Mouse (Mus musculus) heart, embryonic 10.5 days (tissue): ENCODE results near the gene Slc22a15. TPM values are rescaled to one million over a fixed set of nuclear protein-coding genes. Genes with fewer than 3 reads are reported as not detected.
"Not testable (repeated sequence)": the region's sequence is repeated elsewhere in the genome, so short reads cannot be mapped to it uniquely, and the experiment has no call there.

Experiments
- DNase-seq: peaks from one replicate; pipeline ENCODE4 v3.0.0-alpha.2; 2017; ENCODE audit warnings: low spot score
- H3K27ac ChIP-seq: fragments of 300-500 bp; sonication (generic); 2 replicates; pipeline ENCODE4 v1.5.1; 2016; ENCODE audit warnings: mild to moderate bottlenecking
- H3K27me3 ChIP-seq: fragments of 300-500 bp; sonication (generic); 2 replicates; pipeline ENCODE4 v1.6.1; 2016; ENCODE audit warnings: mild to moderate bottlenecking; ENCODE audit not compliant: poor library complexity, insufficient read depth, severe bottlenecking
- H3K36me3 ChIP-seq: fragments of 300-500 bp; sonication (generic); 2 replicates; pipeline ENCODE4 v1.6.1; 2016; ENCODE audit warnings: mild to moderate bottlenecking, moderate library complexity
- H3K4me1 ChIP-seq: fragments of 300-500 bp; sonication (generic); 2 replicates; pipeline ENCODE4 v1.6.1; 2016; ENCODE audit warnings: mild to moderate bottlenecking
- H3K4me3 ChIP-seq: fragments of 300-500 bp; sonication (generic); 2 replicates; pipeline ENCODE4 v1.5.1; 2016; ENCODE audit warnings: mild to moderate bottlenecking, moderate library complexity
- H3K9me3 ChIP-seq: fragments of 300-500 bp; sonication (generic); 2 replicates; pipeline ENCODE4 v1.6.1; 2016; ENCODE audit warnings: mild to moderate bottlenecking, moderate library complexity
- WGBS: fragments of 180-500 bp; shearing (Covaris S2); methylation state at CpG from one replicate; pipeline ENCODE4 v1.1.7; 2016; 5-methylcytosine and 5-hydroxymethylcytosine counted together
- polyA plus RNA-seq: library from polyadenylated mRNA; unstranded; fragments of >200 nt; fragmentation: Nextera tagmentation; extraction: Ambion mirVana; gene quantifications from 2 replicates; pipeline ENCODE4 v1.2.1, GENCODE M21; 2016

Slc22a15 gene
- polyA plus RNA-seq, 1 experiment from 2014 or later, result 4.1 TPM

DNA sequence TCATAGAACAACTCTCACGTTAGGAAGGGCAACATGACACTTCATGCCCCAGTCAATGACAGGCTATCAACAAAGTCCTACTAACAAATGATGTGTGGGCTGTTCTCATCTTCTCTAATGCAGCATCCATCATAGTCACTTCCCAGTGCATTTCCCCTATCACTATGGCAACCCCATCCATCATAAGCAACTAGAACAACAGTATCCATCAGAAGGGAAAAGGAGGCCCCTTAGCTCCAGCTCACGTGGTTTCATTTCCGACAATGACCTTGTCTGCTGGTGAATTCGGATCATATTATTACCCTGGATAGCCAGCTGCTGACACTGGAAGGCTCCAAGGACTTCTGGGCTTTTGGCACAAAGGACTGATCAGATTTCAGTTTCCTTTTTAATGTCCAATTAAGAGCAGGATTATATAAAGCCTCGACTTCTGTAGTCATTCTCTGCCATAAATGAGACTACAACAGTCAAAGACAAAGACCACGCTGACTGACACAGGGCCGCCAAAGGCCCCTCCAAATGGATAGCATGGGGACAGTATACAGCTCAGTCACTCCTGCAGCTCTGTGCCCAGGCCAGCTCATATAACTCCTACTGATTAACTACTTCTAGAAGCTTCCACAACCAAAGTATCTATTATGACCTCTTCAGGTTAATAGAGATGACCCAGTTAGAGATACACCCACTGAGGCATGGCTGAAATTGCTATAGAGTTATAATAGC is 81.7 kb downstream of the Slc22a15 start:
- DNase-seq, result no peak
- 76% methylated on average over 7 of the region's 7 CpGs for WGBS
- Histone ChIP-seq H3K4me3 (no peak overlapping the region), H3K4me1 (peaks cover 14% of the 10 kb centered on the region; the same call in 1 of the 2 replicates), H3K27me3 (no peaks in the 10 kb centered on the region), H3K27ac (no peak overlapping the region), H3K9me3 (no peaks in the 10 kb centered on the region), H3K36me3 (no peaks in the 10 kb centered on the region)

DNA sequence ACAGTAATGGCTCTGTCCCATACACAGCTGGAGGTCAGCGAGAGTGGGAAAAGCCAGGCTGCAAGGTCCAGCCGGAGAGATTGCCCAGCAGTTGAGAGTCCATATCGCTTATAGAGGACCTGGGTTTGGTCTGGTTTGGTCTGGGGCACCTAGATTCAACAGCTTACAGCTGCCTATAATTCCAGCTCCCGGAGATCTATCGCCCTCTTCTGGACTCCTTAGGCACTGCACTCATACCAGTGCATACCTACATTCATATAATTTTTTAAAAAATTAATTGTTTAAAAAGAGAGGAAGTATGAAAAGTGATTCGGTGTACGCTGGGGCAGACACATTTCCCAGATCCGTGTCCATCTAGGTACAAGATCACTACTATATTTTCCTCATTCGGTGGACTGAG is 84.9 kb downstream of the Slc22a15 start:
- Histone ChIP-seq H3K4me3 (no peak overlapping the region), H3K4me1 (peaks cover 36% of the 10 kb centered on the region), H3K9me3 (no peaks in the 10 kb centered on the region), H3K27me3 (no peaks in the 10 kb centered on the region), H3K36me3 (no peaks in the 10 kb centered on the region), H3K27ac (no peak overlapping the region)
- WGBS, result 80% methylated on average over 9 of the region's 9 CpGs
- no peak for DNase-seq

DNA sequence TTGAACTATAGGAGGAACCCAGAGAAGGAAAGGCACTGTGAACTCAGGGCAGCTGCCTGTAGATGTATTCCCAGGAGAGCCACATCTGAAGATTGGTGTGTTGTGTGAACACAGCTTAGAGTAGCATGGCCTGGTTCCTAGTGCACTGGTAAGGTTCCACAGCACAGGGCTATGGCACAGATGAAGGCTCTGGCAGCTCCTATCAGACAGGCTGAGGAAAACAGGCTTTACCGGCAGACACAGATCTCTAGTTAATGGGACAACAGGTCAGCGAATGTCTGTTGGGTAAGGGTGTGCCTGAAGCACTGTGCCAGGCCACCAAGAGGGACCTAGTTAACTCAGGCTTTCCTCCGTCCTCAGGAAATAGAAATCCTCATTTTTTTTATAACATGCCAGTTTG is 87.3 kb downstream of the Slc22a15 start:
- peaks cover 36% of the 10 kb centered on the region for H3K4me1 ChIP-seq
- no peak for DNase-seq
- no peak overlapping the region for H3K27ac ChIP-seq
- no peaks in the 10 kb centered on the region for H3K9me3 ChIP-seq
- H3K4me3 ChIP-seq, result no peak overlapping the region
- no peaks in the 10 kb centered on the region for H3K36me3 ChIP-seq
- no peaks in the 10 kb centered on the region for H3K27me3 ChIP-seq
- WGBS, result 80% methylated on average over 3 of the region's 3 CpGs

DNA sequence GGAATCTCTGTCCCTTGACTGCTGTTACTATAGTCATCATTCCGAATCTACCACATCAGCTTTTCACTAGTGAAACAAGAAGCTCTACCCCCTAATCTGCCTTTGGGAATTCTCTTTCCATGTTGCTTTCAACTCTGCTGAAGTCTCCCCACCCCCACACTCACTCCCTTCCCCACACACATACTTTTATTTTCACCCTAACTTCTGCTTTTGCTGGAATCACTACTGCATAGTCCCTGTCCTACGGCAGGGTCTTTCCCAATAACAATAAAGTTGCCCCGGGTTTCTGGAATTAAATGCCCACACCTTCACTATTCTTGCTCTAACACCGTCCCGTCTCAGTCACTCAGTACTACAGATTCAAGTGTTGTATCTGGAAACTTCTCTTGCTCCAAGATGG is 87.7 kb downstream of the Slc22a15 start:
- peak overlapping the region; percentile 47 for H3K4me3 ChIP-seq
- no peak for DNase-seq
- peak overlapping the region; percentile 79 for H3K27ac ChIP-seq

DNA sequence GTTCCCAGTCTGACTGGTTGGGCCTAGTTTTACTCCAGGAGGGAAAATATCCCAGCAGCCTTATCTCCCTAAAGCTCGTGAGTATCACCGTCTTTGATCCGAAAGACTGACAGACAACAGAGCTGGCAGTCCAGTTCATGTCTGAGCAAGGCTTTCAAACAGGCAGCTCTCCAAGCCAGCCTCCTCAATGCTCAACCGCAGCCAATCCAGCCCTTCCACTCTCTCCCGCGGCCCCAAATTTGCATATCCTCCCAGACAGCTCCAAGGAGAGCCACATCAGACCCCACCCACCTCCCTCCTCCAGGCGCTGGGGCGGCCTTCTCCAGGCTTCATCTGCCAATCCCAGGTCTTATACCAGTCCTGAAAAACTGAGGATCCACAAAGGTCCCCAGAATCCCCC is 88.2 kb downstream of the Slc22a15 start:
- Histone ChIP-seq H3K27ac (peak overlapping the region; percentile 79), H3K27me3 (no peaks in the 10 kb centered on the region), H3K4me3 (peak overlapping the region; percentile 47), H3K36me3 (no peaks in the 10 kb centered on the region), H3K9me3 (no peaks in the 10 kb centered on the region), H3K4me1 (peaks cover 43% of the 10 kb centered on the region)
- WGBS, result 1% methylated on average over 8 of the region's 8 CpGs
- peak; percentile 92 for DNase-seq

More for the DNA sequence above, 87.7 kb downstream of the Slc22a15 start:
- WGBS, result 77% methylated on average over 5 of the region's 5 CpGs
- H3K36me3 ChIP-seq, result no peaks in the 10 kb centered on the region
- H3K9me3 ChIP-seq, result no peaks in the 10 kb centered on the region
- H3K27me3 ChIP-seq, result no peaks in the 10 kb centered on the region
- peaks cover 38% of the 10 kb centered on the region for H3K4me1 ChIP-seq

DNA sequence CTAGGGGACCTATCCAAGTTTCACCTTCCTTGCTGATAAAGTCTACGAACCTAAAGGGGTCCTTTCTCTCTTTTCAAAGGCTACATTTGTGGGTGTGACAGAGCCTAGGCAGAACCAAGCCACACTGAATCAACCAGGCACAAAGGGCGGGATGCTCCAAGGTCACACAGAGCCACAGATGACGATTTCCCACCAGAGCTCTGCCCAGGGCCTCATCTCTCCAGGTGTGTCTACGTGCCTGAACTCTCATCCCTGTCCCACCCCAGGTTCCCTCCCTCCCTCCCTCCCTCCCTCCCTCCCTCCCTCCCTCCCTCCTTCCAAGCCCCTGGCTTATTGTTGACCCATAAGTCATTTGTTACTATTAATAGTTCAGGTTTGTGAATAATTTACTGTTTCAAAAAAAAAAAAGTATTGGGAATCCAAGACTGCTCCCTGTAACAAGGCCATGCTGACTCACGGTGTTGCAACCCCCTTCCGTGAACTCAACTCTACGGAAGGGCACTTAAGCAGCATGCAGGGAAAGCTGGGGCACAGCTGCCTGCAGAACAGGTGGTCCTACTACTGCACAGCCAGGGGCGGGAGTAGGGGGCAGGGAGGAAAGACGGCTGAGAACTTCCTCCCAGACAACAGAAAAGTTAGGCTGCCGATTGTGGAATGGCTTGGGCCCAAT is 92.9 kb downstream of the Slc22a15 start:
- Histone ChIP-seq H3K9me3 (no peaks in the 10 kb centered on the region), H3K4me3 (no peak overlapping the region), H3K36me3 (no peaks in the 10 kb centered on the region), H3K27me3 (no peaks in the 10 kb centered on the region; the same call in 1 of the 2 replicates), H3K27ac (peak overlapping the region; percentile 36), H3K4me1 (peaks cover 43% of the 10 kb centered on the region)
- no peak for DNase-seq
- 28% methylated on average over 10 of the region's 10 CpGs for WGBS

DNA sequence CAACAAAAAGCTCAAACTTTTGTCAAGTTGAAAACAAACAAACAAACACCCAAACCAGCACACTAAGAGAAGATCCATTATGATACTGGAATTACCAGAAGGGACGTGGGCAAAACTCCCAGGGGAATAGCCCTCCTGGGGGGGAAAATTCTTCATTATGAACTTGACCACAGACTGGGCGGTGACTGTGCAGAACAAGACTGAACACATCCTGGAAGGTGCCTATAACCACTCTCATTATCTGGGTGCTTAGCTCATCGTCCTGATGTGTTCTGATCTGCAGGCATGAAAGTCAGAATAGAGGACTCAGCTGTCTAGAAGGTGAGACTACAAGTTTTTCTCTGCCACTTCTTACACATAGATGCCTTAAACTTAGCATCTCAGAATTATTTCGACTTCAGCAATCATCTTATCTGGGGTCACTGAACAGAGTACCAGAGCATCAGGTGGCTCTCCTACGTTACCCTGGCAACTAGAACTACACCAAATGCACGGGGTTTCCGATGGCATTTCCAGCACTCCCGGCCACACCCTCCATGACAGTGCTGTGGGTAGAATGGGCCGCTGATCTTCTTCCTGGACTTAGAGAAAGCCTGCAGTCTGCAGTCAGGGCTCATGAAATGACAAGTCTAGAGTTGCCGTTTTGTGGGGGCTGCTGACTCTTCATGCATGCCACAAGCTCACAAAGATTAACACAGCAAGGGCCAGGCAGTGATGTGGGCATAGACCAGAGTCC is 94.2 kb downstream of the Slc22a15 start:
- no peak for DNase-seq
- Histone ChIP-seq H3K27me3 (no peaks in the 10 kb centered on the region; the same call in 1 of the 2 replicates), H3K27ac (no peak overlapping the region), H3K36me3 (no peaks in the 10 kb centered on the region), H3K9me3 (no peaks in the 10 kb centered on the region), H3K4me1 (peaks cover 32% of the 10 kb centered on the region), H3K4me3 (no peak overlapping the region)
- WGBS, result 77% methylated on average over 10 of the region's 10 CpGs

DNA sequence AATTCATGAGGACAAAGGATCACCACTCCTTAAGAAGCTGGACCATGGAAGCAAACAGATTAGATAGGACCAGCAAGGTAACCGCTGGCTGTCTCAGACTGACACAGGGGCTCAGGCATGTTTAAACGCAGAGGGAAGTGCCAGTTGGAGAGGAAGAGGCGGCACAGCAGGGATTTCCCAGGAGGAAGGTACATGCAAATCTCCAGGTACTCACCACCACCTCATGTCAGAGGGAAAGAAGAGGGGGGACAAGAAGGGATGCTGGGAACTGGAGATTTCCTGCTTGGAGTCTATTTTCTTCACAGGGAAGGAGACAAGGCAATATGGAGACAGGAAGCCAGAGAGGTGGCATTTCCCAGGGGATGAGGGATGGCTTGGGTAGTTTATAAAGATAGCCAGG is 95.7 kb downstream of the Slc22a15 start:
- Histone ChIP-seq H3K27ac (no peak overlapping the region), H3K27me3 (no peaks in the 10 kb centered on the region; the same call in 1 of the 2 replicates), H3K4me3 (no peak overlapping the region), H3K4me1 (peaks cover 29% of the 10 kb centered on the region), H3K9me3 (no peaks in the 10 kb centered on the region), H3K36me3 (no peaks in the 10 kb centered on the region)
- 29% methylated on average over 3 of the region's 3 CpGs for WGBS
- DNase-seq, result no peak

DNA sequence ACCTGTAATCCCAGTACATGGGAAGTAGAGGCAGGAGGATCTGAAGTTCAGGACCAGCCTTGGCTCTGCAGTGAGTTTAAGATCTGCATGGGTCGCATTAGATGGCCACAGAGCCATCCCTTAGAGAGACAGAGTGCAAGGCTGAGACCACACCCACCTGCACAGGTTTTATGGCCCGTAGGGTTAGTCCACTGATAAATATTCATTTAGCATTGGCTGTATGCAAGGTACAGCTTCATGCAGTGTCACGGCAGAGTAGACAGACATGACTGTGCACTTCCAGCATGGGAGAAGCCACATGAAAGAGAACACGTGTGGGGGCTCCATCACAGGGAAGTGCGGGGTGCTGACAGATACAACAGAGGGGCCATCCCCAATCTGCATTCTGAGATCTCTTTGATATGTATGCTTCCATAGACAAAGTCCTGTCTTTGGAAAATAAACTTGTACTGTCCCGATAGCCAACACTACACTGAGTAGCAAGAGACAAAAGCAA is 97.0 kb downstream of the Slc22a15 start:
- no peaks in the 10 kb centered on the region for H3K9me3 ChIP-seq
- no peak overlapping the region for H3K4me3 ChIP-seq
- peaks cover 26% of the 10 kb centered on the region for H3K4me1 ChIP-seq
- DNase-seq, result no peak
- 88% methylated on average over 6 of the region's 6 CpGs for WGBS
- H3K27ac ChIP-seq, result no peak overlapping the region
- no peaks in the 10 kb centered on the region; the same call in 1 of the 2 replicates for H3K27me3 ChIP-seq
- H3K36me3 ChIP-seq, result no peaks in the 10 kb centered on the region

DNA sequence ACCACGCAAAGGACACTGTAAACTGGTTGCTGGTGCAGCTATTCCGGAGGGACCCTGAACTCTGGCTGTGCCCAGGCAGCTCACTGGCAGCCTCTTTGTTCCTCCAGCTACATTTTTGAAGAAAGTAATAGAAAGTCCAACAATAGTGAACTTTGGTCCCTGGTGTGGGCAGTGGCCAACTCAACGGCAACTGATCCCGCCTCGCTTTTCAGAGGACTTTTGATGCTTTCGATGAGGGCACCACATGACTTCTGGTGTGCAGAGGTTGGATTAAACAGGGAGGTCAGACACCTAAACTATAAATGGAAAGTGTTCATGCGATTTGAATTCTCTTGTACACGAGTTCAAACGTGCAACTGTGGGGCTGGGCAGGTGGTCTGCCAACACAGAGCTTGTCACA is 99.9 kb downstream of the Slc22a15 start:
- Histone ChIP-seq H3K36me3 (no peaks in the 10 kb centered on the region), H3K27ac (no peak overlapping the region), H3K4me3 (no peak overlapping the region), H3K4me1 (peaks cover 7% of the 10 kb centered on the region; the same call in 1 of the 2 replicates), H3K9me3 (no peaks in the 10 kb centered on the region), H3K27me3 (no peaks in the 10 kb centered on the region; the same call in 1 of the 2 replicates)
- 85% methylated on average over 9 of the region's 9 CpGs for WGBS
- DNase-seq, result no peak

DNA sequence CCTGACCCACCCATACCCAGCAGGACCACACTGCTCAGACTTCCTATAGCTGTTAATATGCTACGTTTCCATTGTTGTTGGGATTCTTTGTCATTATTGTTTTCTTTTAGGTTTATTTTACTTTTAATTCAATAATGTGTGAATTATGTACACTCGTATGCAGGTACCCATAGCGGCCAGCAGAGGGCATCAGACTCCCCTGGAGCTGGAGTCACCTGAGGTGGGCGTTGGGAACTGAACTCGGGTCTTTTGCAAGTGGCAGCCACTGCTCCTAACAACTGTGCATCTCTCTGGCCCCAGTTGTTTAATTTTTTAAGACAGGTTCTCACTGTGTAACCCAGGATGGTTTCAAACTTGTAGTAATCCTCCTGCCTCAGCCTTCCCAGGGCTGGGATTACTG is 102.2 kb downstream of the Slc22a15 start:
- Histone ChIP-seq H3K4me3 (no peak overlapping the region), H3K27me3 (no peaks in the 10 kb centered on the region), H3K27ac (no peak overlapping the region), H3K36me3 (no peaks in the 10 kb centered on the region), H3K4me1 (no peaks in the 10 kb centered on the region), H3K9me3 (no peaks in the 10 kb centered on the region)
- DNase-seq, result no peak
- WGBS, result 74% methylated on average over 5 of the region's 5 CpGs

DNA sequence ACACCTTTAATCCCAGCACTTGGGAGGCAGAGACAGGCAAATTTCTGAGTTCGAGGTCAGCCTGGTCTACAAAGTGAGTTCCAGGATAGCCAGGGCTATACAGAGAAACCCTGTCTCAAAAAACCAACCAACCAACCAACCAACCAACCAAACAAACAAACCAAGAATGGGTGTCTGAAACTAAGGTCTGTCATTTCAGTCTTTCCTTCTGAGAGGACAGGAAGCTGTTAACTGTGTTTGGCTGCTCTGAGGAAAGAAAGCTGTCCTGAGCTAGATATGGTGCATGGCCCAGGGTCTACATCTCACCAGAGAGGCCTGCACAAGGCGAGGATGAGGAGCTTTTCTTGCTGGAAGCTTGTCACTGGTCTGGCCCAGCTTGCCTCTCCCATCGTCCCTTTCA is 103.5 kb downstream of the Slc22a15 start:
- 66% methylated on average over 3 of the region's 3 CpGs for whole genome bisulfite sequencing
- H3K36me3 ChIP-seq, DNase-seq, H3K27me3 ChIP-seq, H3K9me3 ChIP-seq, H3K27ac ChIP-seq, H3K4me1 ChIP-seq, H3K4me3 ChIP-seq: not testable (repeated sequence)

DNA sequence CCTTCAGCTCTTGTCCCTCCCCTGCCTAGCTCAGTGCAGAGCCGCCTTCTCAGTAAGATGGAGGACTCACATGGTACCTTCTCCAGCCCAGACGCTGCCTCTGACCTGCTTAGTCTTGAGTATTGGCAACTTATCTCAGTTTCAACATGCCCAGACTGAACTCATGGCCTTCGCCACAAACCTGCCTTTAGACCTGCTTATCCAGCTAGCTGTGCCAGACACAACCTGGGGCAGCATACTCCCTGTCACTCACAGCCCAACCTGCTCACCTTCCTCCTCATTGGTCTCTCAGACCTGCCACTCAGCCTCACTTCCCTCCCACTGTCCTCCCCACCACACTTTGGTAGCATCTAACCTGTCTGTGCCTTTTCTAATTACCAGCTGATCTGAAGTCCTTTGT is 108.2 kb downstream of the Slc22a15 start:
- Histone ChIP-seq H3K36me3 (no peaks in the 10 kb centered on the region), H3K4me3 (no peak overlapping the region), H3K27ac (no peak overlapping the region), H3K27me3 (no peaks in the 10 kb centered on the region), H3K9me3 (no peaks in the 10 kb centered on the region), H3K4me1 (peaks cover 9% of the 10 kb centered on the region)
- 85% methylated on average over 3 of the region's 3 CpGs for WGBS
- DNase-seq, result no peak
